Mouse (Mus musculus) thymus, adult 2 months (tissue): ENCODE measurements around the gene Exosc3. TPM values are rescaled to one million over a fixed set of nuclear protein-coding genes. Genes with fewer than 3 reads are reported as not detected.
A peak's percentile ranks its signal among the peaks of the same experiment; 100 is the strongest.

Experiments
- DNase-seq: peaks from one replicate; pipeline ENCODE4 v3.0.0; 2021
- H3K27ac ChIP-seq: fragments of 200-500 bp; 2 replicates; pipeline ENCODE4 v1.5.1; 2012; ENCODE audit warnings: low read length, control low read depth; ENCODE audit not compliant: control insufficient read depth, insufficient read depth
- H3K27me3 ChIP-seq: fragments of 200-500 bp; 2 replicates; pipeline ENCODE4 v1.6.1; 2012; ENCODE audit warnings: mild to moderate bottlenecking, low read length, moderate library complexity, mixed read lengths; ENCODE audit not compliant: control insufficient read depth, insufficient read depth
- H3K36me3 ChIP-seq: fragments of 200-500 bp; 2 replicates; pipeline ENCODE4 v1.6.1; 2012; ENCODE audit warnings: mild to moderate bottlenecking, low read length, moderate library complexity; ENCODE audit not compliant: control insufficient read depth, insufficient read depth
- H3K4me1 ChIP-seq: fragments of 200-500 bp; replicated peaks from 2 replicates; pipeline ENCODE4 v1.6.1; 2012; ENCODE audit warnings: low read length; ENCODE audit not compliant: control insufficient read depth, insufficient read depth
- H3K4me3 ChIP-seq: fragments of 200-500 bp; 2 replicates; pipeline ENCODE4 v1.5.1; 2012; ENCODE audit warnings: mild to moderate bottlenecking, low read length, control low read depth, moderate library complexity; ENCODE audit not compliant: control insufficient read depth, insufficient read depth
- CTCF ChIP-seq: fragments of 200-500 bp; IDR thresholded peaks from 2 replicates; pipeline ENCODE4 v1.5.1; 2012; ENCODE audit warnings: mild to moderate bottlenecking, control low read depth, low read length, moderate library complexity, borderline replicate concordance; ENCODE audit not compliant: control insufficient read depth, poor library complexity, insufficient read depth; ENCODE audit errors: extremely low read depth
- POLR2A ChIP-seq: fragments of 200-500 bp; IDR thresholded peaks from 2 replicates; pipeline ENCODE4 v1.6.1; 2012; ENCODE audit warnings: mild to moderate bottlenecking, low read length, control low read depth, moderate library complexity; ENCODE audit not compliant: control insufficient read depth, poor library complexity, insufficient read depth; ENCODE audit errors: extremely low read depth
- WGBS: fragments of 180-500 bp; shearing (Covaris S2); methylation state at CpG from one replicate; pipeline ENCODE4 v1.1.7; 2018; 5-methylcytosine and 5-hydroxymethylcytosine counted together
- polyA plus RNA-seq: library from polyadenylated mRNA; depleted of rRNA; stranded (reverse); fragments of >200 nt; gene quantifications from 2 replicates; pipeline ENCODE4 v1.2.3, GENCODE M21; 2012; rRNA removed

Exosc3 gene
- polyA plus RNA-seq, 1 experiment: 56.1 TPM

DNA sequence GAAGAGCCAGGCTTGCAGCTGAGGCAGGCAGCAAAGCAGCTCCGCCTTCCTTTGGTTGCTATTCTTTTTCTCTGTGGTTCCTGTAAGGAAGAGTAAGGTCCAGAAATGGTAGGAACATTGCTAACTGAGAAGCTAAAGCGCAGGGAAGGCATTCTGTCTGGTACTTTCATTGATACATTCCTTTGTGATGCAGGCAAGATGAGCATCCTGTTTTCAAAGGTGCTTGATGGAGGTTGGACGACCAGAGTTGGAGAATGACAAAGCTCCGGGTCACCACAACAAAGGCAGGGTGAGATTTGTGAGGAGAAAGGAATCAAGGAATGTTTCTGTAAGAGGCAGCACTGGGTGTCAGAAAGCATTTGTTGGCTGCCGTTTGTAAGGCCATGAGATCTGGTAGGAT lies 54.6 kb downstream of the Exosc3 start:
- 82% methylated on average over 5 of the region's 5 CpGs for WGBS
- no peak for DNase-seq
- Histone ChIP-seq H3K36me3 (no peaks in the 10 kb centered on the region), H3K27me3 (no peaks in the 10 kb centered on the region), H3K27ac (no peak overlapping the region), H3K4me1 (no peaks in the 10 kb centered on the region), H3K4me3 (no peak overlapping the region)
- no peak for TF ChIP-seq POLR2A

DNA sequence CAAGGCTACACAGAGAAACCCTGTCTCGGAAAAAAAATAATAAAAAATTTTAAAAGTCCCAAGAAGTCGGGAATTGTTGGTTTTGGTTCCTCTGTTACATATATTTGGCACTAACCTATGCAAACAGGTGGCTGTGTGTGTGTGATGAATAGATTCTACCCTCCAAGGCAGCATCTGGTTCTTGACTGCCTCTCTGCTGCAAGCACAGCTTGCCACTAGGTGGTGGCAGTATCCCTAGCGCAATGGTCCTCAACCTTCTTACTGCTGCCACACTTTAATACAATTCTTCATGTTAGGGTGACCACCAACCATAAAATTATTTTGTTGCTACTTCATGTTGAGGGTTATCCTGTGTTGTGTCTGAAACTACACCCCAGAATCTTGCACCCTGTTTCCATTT lies 56.2 kb downstream of the Exosc3 start:
- H3K27ac ChIP-seq: no peak overlapping the region
- no peaks in the 10 kb centered on the region for H3K4me1 ChIP-seq
- DNase-seq: no peak
- no peaks in the 10 kb centered on the region for H3K27me3 ChIP-seq
- 44% methylated on average over 3 of the region's 3 CpGs for WGBS
- no peaks in the 10 kb centered on the region for H3K36me3 ChIP-seq
- no peak overlapping the region for H3K4me3 ChIP-seq
- TF ChIP-seq CTCF (no peak), POLR2A (no peak)

DNA sequence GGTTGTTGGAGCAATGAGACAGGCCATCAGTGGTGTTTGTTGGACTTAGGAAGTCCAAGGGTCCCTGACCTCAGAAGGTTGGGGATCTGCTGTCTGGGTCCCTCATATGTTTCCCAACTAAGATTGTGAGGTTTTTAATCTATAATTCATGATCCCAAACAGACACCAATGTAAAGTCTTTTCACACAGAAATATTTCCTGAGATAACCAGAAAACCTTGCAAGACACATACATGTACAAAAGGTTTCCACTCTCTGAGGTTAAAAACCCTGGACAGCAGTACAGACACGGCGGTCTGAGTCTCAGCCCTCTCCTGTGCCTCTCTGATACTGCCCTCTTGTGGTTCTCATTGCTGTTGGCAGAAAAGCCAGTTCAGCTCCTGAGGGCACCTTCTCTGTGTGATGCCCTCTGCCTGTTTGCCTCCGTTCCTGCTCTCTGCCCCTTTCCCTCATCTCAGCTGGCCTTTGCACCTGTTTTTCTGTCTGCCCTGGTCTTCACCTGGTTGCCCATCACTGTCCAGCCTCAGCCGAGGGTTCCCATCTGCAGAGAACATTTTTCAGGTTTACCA lies 62.5 kb downstream of the Exosc3 start:
- Histone ChIP-seq H3K27me3 (no peaks in the 10 kb centered on the region), H3K27ac (no peak overlapping the region), H3K4me3 (no peak overlapping the region), H3K4me1 (no peaks in the 10 kb centered on the region), H3K36me3 (no peaks in the 10 kb centered on the region)
- no peak for TF ChIP-seq POLR2A
- TF ChIP-seq CTCF: peak; percentile 60; the same call in 1 of the 2 replicates
- 15% methylated on average over 4 of the region's 4 CpGs for WGBS
- DNase-seq: peak; percentile 56

DNA sequence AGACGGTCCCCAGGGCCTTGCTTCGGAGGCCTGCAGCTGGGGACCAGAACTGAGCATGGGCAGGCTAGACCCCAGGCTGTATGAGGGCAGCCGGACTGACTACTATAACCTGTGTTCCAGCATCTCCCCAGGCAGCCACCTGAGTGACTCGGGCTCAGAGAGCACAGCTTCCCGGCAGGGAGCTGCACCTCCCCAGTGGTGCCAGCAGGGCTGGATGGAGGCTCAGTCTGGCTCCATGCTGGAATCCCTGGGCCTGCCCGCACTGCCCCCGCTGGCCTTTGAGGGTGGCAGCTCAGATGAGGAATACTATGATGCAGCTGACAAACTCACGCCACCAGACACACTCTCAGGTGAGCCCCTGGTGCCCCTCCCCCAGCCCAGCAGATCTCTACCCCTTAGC lies 63.2 kb downstream of the Exosc3 start:
- no peak for TF ChIP-seq POLR2A
- TF ChIP-seq CTCF: no peak
- Histone ChIP-seq H3K27me3 (no peaks in the 10 kb centered on the region), H3K27ac (no peak overlapping the region), H3K4me1 (no peaks in the 10 kb centered on the region), H3K36me3 (no peaks in the 10 kb centered on the region), H3K4me3 (no peak overlapping the region)
- 68% methylated on average over 8 of the region's 8 CpGs for WGBS
- DNase-seq: no peak

DNA sequence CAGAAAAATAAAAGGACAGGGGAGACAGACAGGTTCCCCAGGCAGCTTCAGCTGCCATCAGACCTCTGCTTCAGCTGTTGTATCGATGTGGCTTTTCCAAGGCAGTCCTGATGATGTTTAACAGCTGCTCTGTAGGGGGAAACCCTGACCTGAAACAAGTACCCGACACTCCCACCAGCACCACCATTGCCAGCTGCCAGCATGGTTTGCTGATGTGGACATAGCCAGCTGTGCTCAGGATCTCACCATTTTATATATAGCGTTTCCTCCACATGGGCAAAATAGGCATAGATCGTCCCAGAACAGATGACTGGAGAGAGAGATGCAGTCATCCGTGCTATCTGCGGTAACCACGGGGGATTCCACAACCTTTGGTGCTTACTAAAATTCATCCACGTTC lies 66.8 kb downstream of the Exosc3 start:
- WGBS: 84% methylated on average over 8 of the region's 8 CpGs
- no peaks in the 10 kb centered on the region for H3K27me3 ChIP-seq
- no peak overlapping the region for H3K4me3 ChIP-seq
- H3K4me1 ChIP-seq: no peaks in the 10 kb centered on the region
- no peak for DNase-seq
- no peaks in the 10 kb centered on the region for H3K36me3 ChIP-seq
- TF ChIP-seq CTCF (no peak), POLR2A (no peak)
- no peak overlapping the region for H3K27ac ChIP-seq

DNA sequence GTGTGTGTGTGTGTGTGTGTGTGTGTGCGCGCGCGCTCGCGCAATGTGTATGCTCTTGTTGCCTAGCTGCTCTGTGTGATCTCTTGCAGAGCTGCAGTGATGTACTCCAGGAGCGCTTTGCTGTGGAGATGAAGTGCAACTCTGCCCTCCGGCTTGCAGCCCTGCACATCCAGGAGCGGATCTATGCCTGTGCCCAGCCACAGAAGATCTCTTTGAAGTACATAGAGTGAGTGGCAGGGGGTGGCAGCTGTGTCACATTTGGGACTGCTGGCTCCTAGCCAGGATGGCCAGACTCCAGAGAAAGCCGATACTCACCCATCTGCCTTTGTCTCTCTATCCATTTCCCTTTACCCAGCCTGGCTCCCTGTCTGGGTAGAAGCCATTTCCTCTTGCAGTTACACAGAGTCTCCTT lies 71.5 kb downstream of the Exosc3 start:
- no peaks in the 10 kb centered on the region for H3K36me3 ChIP-seq
- H3K27me3 ChIP-seq: no peaks in the 10 kb centered on the region
- H3K27ac ChIP-seq: no peak overlapping the region
- 96% methylated on average over 10 of the region's 10 CpGs for WGBS
- no peak for DNase-seq
- H3K4me1 ChIP-seq: no peaks in the 10 kb centered on the region
- TF ChIP-seq CTCF: no peak
- H3K4me3 ChIP-seq: no peak overlapping the region

DNA sequence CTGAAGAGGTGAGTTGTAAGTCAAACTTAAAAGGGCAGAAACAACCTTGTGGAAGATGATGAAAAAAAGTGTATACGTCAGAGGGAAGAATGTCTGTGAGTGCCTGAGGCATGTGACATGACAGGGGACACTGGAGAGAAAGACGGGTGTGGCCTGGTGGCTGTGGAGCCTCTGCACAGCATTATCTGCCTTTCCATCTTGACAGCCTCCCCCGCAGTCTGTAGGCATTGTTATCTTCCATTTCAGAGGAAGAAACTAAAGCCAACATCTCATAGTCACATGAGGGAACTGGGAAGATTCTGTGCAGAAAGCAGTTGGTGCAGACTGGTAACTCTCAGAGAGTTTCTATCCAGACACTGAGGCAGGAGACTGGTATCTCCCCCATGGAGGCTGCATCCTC lies 74.6 kb downstream of the Exosc3 start:
- no peaks in the 10 kb centered on the region for H3K4me1 ChIP-seq
- H3K27ac ChIP-seq: no peak overlapping the region
- TF ChIP-seq CTCF: no peak
- TF ChIP-seq POLR2A: no peak
- H3K36me3 ChIP-seq: no peaks in the 10 kb centered on the region
- no peaks in the 10 kb centered on the region for H3K27me3 ChIP-seq
- DNase-seq: no peak
- 45% methylated on average over 3 of the region's 3 CpGs for WGBS
- H3K4me3 ChIP-seq: no peak overlapping the region

Other genes with a start within 250 kb of the Exosc3 start
- 68.0 and 92.4 TPM in 2 replicates for gene Tomm5, start 234.6 kb downstream of the Exosc3 start, polyA plus RNA-seq
- 0.67 and 1.0 TPM in 2 replicates for gene Frmpd1, start 157.9 kb downstream of the Exosc3 start, polyA plus RNA-seq
- gene Trmt10b, start 45.6 kb downstream of the Exosc3 start, polyA plus RNA-seq: 3.0 and 3.8 TPM in 2 replicates
- gene Dcaf10, start 631 bp downstream of the Exosc3 start, polyA plus RNA-seq: 23.5 and 36.2 TPM in 2 replicates
- gene Slc25a51, start 66.0 kb upstream of the Exosc3 start, polyA plus RNA-seq: 88.7 and 106 TPM in 2 replicates
- 12.0 and 14.5 TPM in 2 replicates for gene Shb, start 189.7 kb upstream of the Exosc3 start, polyA plus RNA-seq